Mouse (Mus musculus) heart, embryonic 10.5 days (tissue): ENCODE data around the gene Ccdc88c. TPM values are rescaled to one million over a fixed set of nuclear protein-coding genes. Genes with fewer than 3 reads are reported as not detected.

Source experiments
- DNase-seq: peaks from one replicate; pipeline ENCODE4 v3.0.0-alpha.2; 2017; ENCODE audit warnings: low spot score
- H3K27ac ChIP-seq: fragments of 300-500 bp; sonication (generic); 2 replicates; pipeline ENCODE4 v1.5.1; 2016; ENCODE audit warnings: mild to moderate bottlenecking
- H3K27me3 ChIP-seq: fragments of 300-500 bp; sonication (generic); 2 replicates; pipeline ENCODE4 v1.6.1; 2016; ENCODE audit warnings: mild to moderate bottlenecking; ENCODE audit not compliant: poor library complexity, insufficient read depth, severe bottlenecking
- H3K36me3 ChIP-seq: fragments of 300-500 bp; sonication (generic); 2 replicates; pipeline ENCODE4 v1.6.1; 2016; ENCODE audit warnings: mild to moderate bottlenecking, moderate library complexity
- H3K4me1 ChIP-seq: fragments of 300-500 bp; sonication (generic); 2 replicates; pipeline ENCODE4 v1.6.1; 2016; ENCODE audit warnings: mild to moderate bottlenecking
- H3K4me3 ChIP-seq: fragments of 300-500 bp; sonication (generic); 2 replicates; pipeline ENCODE4 v1.5.1; 2016; ENCODE audit warnings: mild to moderate bottlenecking, moderate library complexity
- H3K9me3 ChIP-seq: fragments of 300-500 bp; sonication (generic); 2 replicates; pipeline ENCODE4 v1.6.1; 2016; ENCODE audit warnings: mild to moderate bottlenecking, moderate library complexity
- WGBS: fragments of 180-500 bp; shearing (Covaris S2); methylation state at CpG from one replicate; pipeline ENCODE4 v1.1.7; 2016; 5-methylcytosine and 5-hydroxymethylcytosine counted together
- polyA plus RNA-seq: library from polyadenylated mRNA; unstranded; fragments of >200 nt; fragmentation: Nextera tagmentation; extraction: Ambion mirVana; gene quantifications from 2 replicates; pipeline ENCODE4 v1.2.1, GENCODE M21; 2016

Ccdc88c gene
- polyA plus RNA-seq, 1 experiment from 2014 or later, result 4.4 TPM

DNA sequence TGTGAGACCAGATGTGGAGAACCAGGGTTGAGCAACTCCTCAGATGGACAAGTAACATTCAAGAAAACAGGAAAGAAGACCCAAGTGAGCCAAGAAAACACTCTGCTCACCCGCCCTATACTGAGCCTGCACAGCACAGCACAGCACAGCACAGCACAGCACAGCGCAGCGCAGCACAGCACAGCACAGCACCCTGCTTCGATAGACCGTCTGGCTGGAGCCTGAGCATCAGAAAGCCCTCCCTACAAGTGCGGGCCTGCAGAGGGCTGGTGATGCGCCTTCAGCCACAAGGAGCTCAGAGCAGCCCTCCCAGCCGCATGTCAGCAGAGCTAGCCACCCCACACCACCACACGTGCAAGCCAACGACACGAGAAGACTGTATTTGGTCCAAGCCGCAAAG is 61.5 kb downstream of the Ccdc88c start:
- peaks cover 60% of the 10 kb centered on the region for H3K27me3 ChIP-seq
- H3K4me3 ChIP-seq, result no peak overlapping the region
- no peaks in the 10 kb centered on the region for H3K9me3 ChIP-seq
- WGBS, result 88% methylated on average over 12 of the region's 12 CpGs
- H3K27ac ChIP-seq, result 0 out of 2 replicates have a peak overlapping the region, but pooled peaks have one; percentile 7
- peaks cover 11% of the 10 kb centered on the region for H3K4me1 ChIP-seq
- no peaks in the 10 kb centered on the region for H3K36me3 ChIP-seq
- no peak for DNase-seq

DNA sequence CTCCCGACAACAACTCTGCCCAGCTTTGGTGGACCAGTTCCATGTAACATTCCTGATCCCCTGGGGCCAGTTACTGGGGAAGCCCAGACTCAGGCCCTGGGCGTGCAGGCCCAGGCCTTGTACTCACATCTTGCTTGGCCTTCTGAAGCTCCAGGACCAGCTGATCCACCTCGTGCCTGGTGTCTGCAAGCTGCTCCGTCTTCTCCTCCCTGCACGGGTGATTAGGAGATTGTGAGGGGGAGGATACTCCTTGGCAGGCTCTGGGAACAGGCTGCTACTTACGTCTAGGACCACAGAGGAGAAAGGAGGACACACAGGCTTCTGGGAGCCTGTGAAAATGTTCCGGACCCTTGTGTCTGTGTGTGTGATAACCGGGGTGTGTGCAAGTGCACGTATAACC is 62.6 kb downstream of the Ccdc88c start:
- Histone ChIP-seq H3K36me3 (no peaks in the 10 kb centered on the region), H3K4me3 (no peak overlapping the region), H3K9me3 (no peaks in the 10 kb centered on the region), H3K4me1 (peaks cover 11% of the 10 kb centered on the region), H3K27me3 (peaks cover 70% of the 10 kb centered on the region), H3K27ac (no peak overlapping the region)
- WGBS, result 70% methylated on average over 9 of the region's 9 CpGs
- DNase-seq, result no peak

DNA sequence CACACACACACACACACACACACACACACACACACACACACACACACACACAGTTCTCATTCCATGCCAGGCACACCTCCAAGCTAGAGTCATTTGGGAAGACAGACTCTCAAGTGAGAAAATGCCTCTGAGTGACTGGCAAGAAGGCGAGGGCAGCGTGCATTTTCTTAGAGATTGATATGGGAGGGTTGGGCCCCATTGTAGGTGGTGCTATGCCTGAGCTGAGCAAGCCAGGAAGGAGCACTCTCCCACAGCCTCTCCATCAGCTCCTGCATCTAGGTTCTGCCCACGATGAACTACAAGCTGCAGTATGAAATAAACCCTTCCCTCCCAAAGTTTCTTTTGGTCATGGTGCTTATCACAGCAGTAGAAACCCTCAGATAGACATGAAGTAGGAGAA is 63.6 kb downstream of the Ccdc88c start:
- no peaks in the 10 kb centered on the region for H3K36me3 ChIP-seq
- 76% methylated on average over 3 of the region's 3 CpGs for WGBS
- no peak for DNase-seq
- no peak overlapping the region for H3K4me3 ChIP-seq
- peaks cover 78% of the 10 kb centered on the region for H3K27me3 ChIP-seq
- H3K9me3 ChIP-seq, result no peaks in the 10 kb centered on the region
- peaks cover 8% of the 10 kb centered on the region for H3K4me1 ChIP-seq
- no peak overlapping the region for H3K27ac ChIP-seq

DNA sequence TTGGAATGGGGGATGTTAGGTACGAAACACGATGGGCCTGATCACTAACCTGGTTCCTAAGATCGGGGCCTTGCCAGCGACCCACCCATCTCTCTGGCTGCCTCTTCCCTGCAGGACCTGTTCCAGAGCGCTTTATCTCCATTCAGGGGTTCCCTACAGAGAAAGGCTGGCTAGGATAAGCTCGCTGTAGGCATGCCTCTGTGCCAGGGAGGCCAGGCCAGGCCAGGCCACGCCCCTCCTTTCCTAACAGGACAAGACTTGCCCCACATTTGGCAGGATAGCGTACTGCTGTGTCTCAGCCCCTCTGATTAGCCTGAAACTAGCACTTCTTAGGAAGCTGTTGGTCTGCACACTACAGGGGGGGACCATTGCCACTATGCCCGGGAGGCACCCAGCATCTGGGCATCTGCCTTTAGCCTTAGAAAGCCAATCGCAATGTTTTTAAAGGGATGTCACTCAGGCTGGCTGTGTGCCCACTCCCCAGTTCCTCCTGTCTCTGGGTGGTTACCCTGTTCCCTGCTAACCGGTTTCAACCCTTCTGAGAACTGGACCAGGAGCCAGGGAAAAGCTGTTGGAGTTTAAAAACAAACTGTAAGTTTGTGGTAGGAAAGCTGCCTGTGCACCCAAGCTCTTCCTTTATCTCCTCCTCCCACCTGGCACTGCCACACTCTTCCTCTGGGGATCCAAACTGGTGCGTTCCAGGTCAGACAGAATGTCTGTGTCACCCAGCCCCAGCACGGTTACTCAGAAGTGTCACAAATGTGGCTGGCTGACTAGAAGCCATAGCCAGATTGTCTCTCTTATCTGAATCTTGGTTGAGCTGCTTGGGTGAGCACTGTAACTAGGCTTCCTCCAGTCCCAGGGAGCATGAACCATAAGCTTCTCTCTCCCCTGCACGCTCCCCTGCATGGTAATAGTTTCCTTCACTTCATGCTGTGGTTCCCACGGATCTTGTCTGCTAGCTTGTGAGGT is 69.9 kb downstream of the Ccdc88c start:
- no peaks in the 10 kb centered on the region for H3K36me3 ChIP-seq
- DNase-seq, result no peak
- no peak overlapping the region for H3K4me3 ChIP-seq
- H3K4me1 ChIP-seq, result peaks cover 26% of the 10 kb centered on the region
- H3K9me3 ChIP-seq, result no peaks in the 10 kb centered on the region
- H3K27ac ChIP-seq, result no peak overlapping the region
- H3K27me3 ChIP-seq, result peaks cover 93% of the 10 kb centered on the region
- 48% methylated on average over 15 of the region's 15 CpGs for WGBS

DNA sequence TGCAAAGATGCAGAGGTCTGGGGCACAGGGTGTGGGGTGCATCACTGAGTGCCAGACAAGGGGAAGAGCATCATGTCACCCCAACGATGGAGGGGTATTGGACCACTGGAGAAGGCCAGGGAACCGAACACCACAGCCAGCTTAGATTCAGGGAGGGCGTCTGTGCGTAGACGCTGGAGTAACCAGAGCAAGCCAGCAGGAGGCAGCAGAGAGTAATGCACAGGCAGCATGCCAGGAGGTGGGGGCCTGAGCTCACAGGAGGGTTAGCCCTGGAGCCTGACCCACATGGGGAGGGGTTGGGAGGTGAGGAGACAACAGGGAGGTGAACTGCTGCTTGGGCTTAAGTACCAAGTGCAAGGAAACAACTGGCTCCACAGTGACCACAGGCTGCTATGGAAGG is 70.8 kb downstream of the Ccdc88c start:
- Histone ChIP-seq H3K4me1 (peaks cover 27% of the 10 kb centered on the region), H3K4me3 (no peak overlapping the region), H3K36me3 (no peaks in the 10 kb centered on the region), H3K9me3 (no peaks in the 10 kb centered on the region), H3K27ac (no peak overlapping the region), H3K27me3 (peaks cover 90% of the 10 kb centered on the region)
- WGBS, result 17% methylated on average over 5 of the region's 5 CpGs
- DNase-seq, result peak; percentile 88

DNA sequence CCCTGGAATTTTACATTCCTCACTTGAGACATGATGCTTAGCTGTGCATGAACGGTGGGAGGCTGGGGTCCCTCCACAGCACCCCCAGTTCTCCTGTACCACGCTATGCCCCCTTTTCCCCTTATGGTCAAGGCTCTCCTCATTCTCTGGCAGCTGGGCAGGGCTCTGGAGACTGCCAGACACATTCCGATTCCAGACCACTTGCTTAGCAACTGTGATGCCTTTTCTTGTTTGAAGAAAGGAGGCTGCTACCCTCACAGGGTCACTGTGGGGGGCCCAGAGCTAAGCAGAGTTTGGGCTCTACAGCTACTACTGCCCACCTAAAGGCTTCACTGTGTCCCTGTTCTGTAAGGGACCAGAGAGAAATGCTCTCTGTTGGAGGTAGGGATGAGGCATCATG is 71.6 kb downstream of the Ccdc88c start:
- Histone ChIP-seq H3K9me3 (no peaks in the 10 kb centered on the region), H3K27ac (peak overlapping the region; percentile 42; the same call in 1 of the 2 replicates), H3K4me1 (peaks cover 31% of the 10 kb centered on the region), H3K4me3 (no peak overlapping the region), H3K27me3 (peaks cover 90% of the 10 kb centered on the region), H3K36me3 (no peaks in the 10 kb centered on the region)
- WGBS, result 63% methylated on average over 3 of the region's 3 CpGs
- no peak for DNase-seq

DNA sequence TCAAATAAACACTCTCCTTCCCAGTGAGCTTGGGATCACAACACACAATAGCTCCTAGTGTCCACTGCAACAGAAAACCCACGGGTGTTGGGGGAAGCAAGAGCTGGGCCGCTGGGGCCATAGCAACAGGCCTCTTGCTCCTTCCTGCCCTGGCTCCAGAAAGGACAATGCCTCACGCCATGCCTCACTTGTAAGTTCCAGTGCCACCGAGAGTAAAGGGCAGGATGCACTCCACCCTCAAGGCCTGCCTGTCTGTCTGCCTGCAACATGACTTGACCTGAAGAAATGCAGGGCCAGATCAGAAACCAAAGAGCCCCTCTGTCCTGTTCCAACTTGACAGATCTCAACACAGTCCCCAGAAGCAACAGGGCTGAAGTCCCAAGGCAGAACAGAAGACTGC is 72.0 kb downstream of the Ccdc88c start:
- Histone ChIP-seq H3K27me3 (peaks cover 87% of the 10 kb centered on the region), H3K27ac (peak overlapping the region; percentile 49; the same call in 1 of the 2 replicates), H3K36me3 (no peaks in the 10 kb centered on the region), H3K9me3 (no peaks in the 10 kb centered on the region), H3K4me3 (no peak overlapping the region), H3K4me1 (peaks cover 31% of the 10 kb centered on the region)
- WGBS, result 53% methylated on average over 4 of the region's 4 CpGs
- no peak for DNase-seq

DNA sequence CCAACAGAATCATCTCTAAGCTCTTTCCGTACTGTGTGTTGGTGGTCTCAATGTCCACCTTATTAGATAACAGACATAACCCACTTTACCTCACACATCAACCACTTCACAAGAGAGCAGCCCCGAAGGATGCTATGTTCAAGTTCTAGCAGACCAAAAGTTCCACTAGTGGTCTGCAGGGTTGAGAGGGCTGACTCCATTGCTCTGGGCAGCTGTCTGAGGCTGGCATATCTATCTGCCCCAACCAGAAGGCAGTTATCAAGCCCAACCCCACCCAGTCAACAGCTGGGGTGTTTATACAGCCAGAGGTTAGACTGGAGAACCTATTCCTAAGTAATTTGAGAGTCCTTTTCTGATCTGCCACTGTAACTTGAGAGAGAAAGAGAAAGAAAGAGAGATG is 72.8 kb downstream of the Ccdc88c start:
- Histone ChIP-seq H3K4me1 (peaks cover 31% of the 10 kb centered on the region), H3K27me3 (peaks cover 89% of the 10 kb centered on the region), H3K9me3 (no peaks in the 10 kb centered on the region), H3K36me3 (no peaks in the 10 kb centered on the region), H3K27ac (peak overlapping the region; percentile 49; the same call in 1 of the 2 replicates), H3K4me3 (no peak overlapping the region)
- 72% methylated on average over 2 of the region's 2 CpGs for WGBS
- no peak for DNase-seq

DNA sequence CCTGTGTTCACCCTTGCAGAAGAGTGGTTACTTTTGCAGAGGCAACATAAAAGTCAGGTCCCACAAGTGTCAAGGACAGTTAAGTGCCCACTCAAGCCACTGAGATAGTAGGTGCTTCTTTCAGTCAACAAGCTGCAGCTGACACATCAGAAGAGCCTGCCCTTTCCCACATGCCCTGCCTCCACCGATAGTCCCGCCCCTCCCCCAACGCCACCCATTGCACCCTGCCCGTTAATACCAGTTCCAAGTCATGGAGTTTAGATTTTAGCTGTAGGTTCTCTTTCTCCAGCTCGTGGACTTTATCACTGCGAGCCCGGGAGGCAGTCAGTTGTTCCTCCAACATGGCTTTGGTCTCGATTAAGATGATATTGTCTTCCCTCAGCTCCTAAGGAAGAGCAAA is 74.9 kb downstream of the Ccdc88c start:
- Histone ChIP-seq H3K27ac (no peak overlapping the region), H3K9me3 (no peaks in the 10 kb centered on the region), H3K36me3 (no peaks in the 10 kb centered on the region), H3K4me1 (peaks cover 27% of the 10 kb centered on the region), H3K4me3 (no peak overlapping the region), H3K27me3 (peaks cover 88% of the 10 kb centered on the region)
- 59% methylated on average over 8 of the region's 8 CpGs for WGBS
- no peak for DNase-seq

DNA sequence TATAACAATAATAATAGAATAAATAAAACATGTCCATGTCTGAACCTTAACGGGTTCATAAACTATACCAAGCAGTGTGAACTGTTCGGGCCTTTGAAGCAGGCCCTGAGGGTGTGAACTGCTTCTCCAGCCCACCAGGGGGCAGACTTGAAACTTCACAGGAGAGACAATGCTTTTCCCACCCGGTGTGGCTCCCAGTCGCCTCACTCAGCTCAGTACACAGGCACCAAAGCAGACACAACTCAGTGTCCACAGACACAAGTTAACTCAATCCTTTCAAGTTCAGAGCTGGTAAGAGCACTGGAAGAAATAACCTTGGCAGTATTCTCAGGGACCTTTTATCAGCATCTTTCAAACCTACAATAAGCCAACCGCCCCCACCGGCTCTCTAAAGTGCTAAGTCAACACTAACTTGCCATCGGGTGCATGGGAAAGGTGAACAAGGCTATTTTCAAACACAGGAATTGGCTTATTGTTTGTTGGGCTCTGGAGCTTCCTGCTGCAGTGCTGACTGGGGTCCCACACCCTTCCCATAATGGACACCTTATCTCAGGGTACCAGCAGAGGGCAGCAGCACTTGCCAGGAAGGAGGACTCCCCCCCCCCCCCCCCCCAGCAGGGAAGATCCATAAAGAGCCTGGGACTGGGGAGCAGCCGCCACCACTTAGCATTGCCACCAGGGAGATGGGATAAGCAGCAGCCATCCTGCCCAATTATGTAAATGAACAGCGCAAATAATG is 76.5 kb downstream of the Ccdc88c start:
- Histone ChIP-seq H3K9me3 (no peaks in the 10 kb centered on the region), H3K27me3 (peaks cover 89% of the 10 kb centered on the region), H3K27ac (0 out of 2 replicates have a peak overlapping the region, but pooled peaks have one; percentile 44), H3K4me3 (no peak overlapping the region), H3K36me3 (0 out of 2 replicates have a peak, but pooled peaks cover under 1% of the 10 kb centered on the region), H3K4me1 (peaks cover 15% of the 10 kb centered on the region)
- WGBS, result 32% methylated on average over 9 of the region's 9 CpGs
- peak; percentile 88 for DNase-seq

DNA sequence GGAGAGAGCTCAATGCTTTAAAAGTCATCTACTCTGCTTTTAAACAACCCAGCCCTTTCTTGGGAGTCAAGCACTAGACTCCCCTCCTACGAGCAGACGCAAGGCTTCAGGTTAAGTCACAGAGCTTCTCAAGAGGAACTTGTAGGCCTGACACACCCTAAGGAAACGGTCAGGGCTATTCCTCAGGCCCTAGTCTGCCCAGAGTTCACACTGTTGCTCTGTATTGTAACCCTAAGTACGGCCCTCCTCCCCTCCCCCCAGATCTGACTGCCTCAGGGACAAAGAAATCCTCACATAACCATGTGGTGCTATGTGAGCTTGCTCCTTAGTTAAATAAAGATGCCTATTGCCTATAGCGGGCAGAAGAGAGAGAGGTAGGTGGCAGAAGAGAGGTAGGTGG is 79.7 kb downstream of the Ccdc88c start:
- DNase-seq, result no peak
- no peaks in the 10 kb centered on the region for H3K9me3 ChIP-seq
- H3K27me3 ChIP-seq, result peaks cover 89% of the 10 kb centered on the region
- H3K4me3 ChIP-seq, result no peak overlapping the region
- H3K36me3 ChIP-seq, result peaks cover 18% of the 10 kb centered on the region
- peaks cover 8% of the 10 kb centered on the region for H3K4me1 ChIP-seq
- H3K27ac ChIP-seq, result no peak overlapping the region
- 84% methylated on average over 5 of the region's 5 CpGs for WGBS

DNA sequence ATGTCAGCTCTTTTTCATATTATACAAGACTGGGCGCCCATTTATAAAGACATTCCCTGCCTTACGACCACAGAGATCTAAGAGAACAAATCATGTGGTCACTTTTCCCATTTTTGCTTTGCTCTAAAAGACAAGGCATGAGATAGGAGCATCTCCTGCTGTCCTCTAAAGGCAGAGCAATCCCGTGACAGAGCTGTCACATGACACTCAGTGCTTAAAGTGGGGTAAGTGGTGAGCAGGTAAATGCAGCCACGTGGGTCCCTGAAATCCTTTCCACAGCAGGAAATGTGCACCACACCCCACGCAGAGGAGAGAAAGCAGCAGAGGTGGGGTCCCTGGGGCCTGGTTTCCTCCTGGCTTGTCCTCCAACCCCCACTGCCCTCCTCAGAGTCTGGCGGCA is 80.8 kb downstream of the Ccdc88c start:
- Histone ChIP-seq H3K27ac (no peak overlapping the region), H3K4me3 (no peak overlapping the region), H3K36me3 (peaks cover 18% of the 10 kb centered on the region), H3K4me1 (peaks cover 4% of the 10 kb centered on the region; the same call in 1 of the 2 replicates), H3K9me3 (no peaks in the 10 kb centered on the region), H3K27me3 (peaks cover 94% of the 10 kb centered on the region)
- no peak for DNase-seq
- WGBS, result 66% methylated on average over 6 of the region's 6 CpGs

DNA sequence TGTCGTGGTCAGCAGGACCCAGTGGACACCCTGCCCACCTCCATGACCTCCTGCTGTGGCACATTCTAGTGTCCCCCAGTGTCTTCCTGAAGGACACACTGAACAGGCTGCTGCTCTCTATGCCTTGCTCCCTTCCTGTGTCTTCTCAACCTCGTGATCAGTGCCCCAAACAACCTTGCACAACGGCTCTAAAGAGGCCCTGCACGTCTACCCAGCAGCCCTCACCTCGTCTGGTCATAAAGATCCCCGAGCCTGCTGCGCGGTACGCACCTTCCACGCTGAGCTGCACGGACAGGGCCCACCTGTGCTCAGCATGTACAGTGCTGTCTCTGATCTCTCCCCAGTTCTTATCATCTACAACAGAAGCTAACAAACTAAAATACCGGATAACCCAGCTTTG is 82.9 kb downstream of the Ccdc88c start:
- Histone ChIP-seq H3K4me1 (no peaks in the 10 kb centered on the region), H3K27me3 (peaks cover 96% of the 10 kb centered on the region), H3K9me3 (no peaks in the 10 kb centered on the region), H3K4me3 (no peak overlapping the region), H3K27ac (no peak overlapping the region), H3K36me3 (peaks cover 18% of the 10 kb centered on the region)
- DNase-seq, result no peak
- WGBS, result 86% methylated on average over 12 of the region's 12 CpGs
